Mouse (Mus musculus) naive thymus-derived CD4-positive, alpha-beta T cell, adult 2 months (primary cell): ENCODE measurements around the gene Zfp1.

Experiments
- DNase-seq: peaks from one replicate; pipeline ENCODE4 v3.0.0-alpha.2; 2011; ENCODE audit warnings: low read depth

Zfp1 gene

DNA sequence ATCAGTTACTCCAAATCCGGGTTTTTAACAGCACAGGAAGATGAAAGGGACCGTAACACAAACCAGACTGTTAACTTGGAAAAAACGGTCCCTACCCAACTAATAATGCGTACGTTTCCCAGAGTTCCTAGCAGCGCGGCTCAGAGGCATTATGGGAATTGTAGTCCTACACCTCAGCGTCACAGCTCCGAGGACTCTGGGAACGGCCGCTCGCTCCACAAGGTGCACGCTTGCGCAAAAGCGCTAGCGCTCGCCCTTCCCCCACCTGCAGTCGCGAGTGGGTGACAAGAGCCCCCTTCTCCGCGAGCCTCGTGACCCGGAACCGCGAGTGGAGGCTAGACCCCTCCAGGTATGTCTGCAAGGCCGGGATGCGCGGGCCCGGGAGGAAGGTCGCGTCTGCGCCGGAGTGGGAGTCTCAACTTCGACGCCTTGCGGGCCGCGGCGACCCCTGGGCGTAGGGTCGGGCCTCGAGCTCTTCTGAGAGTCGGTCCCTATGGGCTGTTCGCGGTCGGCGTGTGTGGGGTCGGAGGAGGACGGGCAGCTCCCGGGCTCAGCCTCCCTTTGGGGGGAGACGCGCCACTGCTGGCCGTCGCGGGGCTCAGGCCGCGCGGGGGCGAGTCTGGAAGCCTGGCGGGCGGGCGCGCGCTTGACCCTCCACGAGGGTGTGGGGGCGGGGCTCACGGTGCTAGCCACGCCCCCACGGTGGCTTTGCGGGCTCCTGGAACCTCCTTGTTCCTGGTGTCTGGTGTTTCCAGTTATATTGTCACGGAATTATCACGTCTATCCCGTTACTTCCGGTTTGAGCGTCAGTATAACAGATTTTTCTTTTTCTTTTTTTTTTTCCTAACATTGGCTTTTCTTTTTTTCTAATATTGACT lies at the start of gene Zfp1:
Gene Zfp1 (plus strand): TSS at position 138 of the 878 bp plus-strand sequence.
- DNase-seq, result peak; percentile 96

DNA sequence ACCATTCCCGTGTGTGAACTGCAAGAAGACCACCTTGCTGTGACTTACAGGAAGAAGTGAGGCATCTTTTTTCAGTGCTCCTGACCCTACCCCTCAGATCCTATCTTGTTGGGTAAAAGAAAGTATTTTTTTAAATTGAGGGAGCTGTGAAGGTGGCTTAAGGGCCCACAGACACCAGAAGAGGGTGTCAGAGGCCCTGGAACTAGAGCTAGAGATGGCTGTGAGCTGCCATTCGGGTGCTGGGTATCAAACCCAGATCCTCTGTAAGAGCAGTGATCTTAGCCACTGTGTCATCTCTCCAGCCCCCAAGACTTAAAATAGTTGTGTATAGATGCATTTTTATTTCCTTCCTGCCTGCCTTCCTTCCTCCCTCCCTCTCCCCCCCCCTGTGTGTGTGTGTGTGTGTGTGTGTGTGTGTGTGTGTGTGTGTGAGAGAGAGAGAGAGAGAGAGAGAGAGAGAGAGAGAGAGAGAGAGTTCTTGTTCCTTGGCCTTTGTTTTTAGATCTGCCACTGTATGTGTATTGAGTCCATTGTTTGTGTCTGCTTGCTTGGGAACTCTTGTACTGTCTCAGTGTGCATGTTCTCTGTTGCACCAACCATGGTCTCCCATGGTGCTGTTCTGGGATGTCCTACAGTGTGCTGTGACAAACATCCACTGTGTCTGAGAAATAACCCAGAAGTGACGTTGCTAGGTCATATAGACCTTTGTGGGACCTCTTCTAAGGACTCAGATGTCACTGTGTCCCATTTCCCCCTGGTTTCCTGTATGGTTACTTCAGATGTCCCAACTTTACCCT lies 49.0 kb upstream of the Zfp1 start:
- peak; percentile 74 for DNase-seq

DNA sequence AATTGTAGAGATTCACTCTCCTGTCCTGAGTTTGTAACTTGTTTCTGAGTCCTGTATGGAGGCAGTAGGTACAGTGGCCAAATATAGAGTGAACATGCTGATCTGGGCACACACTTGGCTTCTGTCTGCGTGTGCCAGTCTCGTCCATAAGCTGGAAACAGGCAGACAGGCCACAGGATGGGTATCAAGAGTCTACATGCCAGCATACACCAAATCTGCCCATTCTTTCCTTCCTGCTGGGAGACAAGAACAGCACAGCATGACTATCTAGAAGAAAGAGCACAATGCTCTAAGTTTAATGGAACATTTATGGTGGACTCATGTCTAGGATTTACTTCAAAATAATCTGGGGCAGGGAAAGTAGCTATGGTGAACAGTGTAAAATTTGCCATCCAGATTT lies 48.2 kb upstream of the Zfp1 start:
- DNase-seq, result peak; percentile 59

DNA sequence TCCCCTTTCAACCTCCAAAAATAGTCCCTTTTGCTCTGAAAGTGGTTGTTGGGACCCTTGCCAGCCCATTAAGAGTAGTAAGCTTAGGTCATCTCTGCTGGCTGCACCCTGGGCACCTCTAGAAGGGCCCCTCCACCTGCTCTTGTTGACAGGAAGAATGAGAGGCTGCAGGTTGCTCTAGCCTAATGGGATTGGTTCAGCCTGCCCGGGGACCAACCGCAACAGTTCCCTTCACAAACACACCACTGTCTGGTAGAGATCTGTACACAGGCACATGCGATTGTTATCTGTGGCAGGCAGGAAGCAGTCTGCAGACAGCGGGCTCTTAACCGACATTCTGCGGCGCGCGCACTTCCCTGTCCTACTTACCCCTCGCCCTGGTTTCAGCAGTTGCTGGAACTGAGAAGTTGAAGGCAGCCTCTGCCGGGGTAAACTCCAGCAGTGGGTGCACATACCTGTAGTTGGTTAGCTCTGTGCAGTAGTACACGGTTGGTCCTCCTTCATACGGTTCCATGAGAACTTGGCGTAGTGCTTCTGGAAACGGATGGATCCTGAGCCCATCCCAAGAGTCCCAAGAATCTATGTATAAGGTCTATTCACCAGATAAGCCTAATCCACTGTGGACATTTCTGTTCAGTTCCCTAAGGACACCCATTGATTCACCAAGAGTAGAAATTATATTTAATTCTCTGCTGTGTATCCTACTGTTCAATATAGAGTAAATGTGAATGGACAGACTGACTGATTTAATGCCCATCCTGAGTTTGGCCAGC lies 47.3 kb upstream of the Zfp1 start:
- peak; percentile 93 for DNase-seq

DNA sequence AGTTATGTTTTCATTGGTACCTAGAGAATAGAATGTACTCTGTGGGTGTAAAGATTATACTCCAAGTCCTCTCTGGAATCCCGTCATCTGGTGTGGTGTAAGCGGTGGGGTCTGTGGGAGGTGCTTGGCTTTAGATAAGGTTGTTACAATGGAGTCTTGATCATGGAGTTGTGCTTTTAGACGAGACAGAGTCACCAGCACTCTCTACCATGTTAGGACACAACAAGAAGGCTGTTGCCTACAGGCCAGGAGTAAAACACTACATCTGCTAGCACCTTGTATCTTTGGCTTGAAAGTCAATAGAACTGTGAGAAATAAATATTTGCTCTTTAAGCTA lies 46.7 kb upstream of the Zfp1 start:
- peak; percentile 52 for DNase-seq

DNA sequence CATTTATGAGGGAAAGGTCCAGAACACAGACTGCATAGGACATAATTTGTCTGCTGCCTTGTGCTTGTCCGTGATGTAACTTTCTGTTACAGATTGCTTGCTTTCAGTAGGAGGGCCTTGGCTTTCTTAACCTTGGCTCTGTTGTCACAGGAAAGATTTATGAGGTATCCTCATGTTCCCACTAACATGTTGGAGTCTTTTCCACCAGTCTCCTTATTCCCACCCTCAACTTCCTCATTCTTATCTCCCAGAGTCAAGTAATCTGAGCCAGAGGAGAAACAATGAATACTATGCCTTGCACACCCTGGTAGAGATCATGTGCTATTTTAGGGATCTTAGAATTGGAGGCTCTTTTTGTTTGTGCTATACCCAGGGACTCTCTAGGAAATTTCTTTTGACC lies 45.9 kb upstream of the Zfp1 start:
- DNase-seq, result peak; percentile 30

DNA sequence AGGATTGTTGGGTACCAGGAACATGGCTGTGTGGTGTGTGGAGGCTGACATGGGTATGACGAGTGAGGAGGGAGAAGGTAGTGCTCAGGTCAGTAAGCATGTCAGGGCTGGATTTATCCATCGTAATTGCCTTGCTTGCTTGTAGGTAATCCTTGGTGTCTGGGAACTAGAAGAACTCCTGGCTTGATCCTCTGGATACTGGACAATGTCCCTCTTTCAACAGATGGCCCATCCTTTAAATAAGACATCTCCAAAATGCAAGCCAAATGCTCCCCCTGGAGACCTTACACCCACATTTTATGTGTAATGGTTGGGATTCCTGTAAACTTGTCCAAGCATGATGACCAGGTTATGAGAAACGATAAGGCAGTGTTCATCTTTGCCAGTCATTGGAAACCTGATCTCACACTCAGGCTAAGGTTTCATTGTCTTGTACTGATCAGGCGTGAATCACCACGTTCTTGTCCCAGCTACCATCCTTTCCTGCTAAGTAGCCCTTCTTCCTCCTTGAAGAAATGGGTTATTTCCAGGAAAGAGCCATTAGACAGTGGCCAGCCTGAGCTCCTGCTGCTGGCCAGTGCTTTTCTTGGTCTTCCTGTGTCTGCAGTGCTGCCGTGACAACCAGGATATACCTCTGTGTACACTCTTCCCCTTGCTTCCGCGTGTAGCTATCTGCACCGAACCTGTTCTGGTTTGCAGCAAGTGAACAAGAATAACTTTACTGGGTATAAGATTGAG lies 43.3 kb upstream of the Zfp1 start:
- peak; percentile 60 for DNase-seq

DNA sequence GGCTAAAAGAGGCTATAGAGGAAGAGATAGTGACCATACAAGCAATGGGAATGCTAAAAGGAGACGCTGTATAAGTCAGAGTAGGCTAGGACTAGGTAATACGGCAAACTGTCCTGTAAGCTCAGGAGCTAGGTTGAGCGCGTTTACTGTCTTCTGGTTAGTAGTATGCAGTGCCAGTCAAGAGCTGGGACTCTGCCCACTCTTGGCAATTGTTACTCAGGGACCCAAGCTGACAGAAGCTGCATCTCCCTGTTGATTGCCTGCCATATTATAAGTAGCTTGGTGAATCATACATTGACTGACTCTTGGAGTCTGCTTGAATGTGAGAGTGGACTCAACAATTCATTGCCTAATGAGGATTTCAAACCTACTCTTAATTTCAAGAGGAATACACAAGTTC lies 41.2 kb upstream of the Zfp1 start:
- no peak for DNase-seq

DNA sequence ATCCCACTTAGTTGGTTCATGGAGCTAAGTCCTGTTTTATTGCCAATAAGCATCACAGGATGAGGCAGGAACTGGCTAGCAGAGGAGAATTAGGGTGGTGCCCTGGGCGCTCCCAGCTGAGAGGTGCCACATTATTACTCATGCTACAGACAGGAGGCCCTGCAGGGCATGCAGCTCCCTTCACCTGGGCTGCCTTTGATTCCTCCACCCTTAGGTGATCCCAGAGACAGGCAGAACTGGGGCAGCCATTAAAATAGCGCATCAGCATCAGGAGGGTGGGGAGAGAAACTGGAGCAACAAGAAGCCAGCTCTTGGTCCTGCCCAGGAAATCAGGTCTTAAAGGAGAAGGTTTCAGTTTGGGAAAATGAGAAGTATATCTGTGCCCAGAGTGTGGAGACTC lies 38.2 kb upstream of the Zfp1 start:
- no peak for DNase-seq

DNA sequence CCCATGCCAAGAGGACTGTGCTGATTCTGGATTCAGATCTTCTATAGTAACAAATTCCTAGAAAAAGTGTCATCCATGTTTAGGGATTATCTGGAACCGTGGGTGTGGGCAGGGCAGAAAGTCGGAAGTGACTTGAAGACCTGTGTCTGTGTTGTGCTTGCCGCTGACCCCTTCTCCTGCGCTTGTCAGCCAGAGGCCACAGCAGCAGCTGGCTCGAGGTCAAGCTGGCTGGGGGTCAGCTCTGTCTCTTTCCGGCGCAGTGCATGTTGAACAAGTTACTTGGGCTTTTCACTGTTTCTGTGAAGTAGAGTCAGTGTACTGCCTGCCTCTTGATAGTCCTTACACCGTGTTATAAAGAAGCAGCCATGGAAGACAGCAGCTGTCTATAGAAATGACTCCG lies 36.2 kb upstream of the Zfp1 start:
- DNase-seq, result no peak

DNA sequence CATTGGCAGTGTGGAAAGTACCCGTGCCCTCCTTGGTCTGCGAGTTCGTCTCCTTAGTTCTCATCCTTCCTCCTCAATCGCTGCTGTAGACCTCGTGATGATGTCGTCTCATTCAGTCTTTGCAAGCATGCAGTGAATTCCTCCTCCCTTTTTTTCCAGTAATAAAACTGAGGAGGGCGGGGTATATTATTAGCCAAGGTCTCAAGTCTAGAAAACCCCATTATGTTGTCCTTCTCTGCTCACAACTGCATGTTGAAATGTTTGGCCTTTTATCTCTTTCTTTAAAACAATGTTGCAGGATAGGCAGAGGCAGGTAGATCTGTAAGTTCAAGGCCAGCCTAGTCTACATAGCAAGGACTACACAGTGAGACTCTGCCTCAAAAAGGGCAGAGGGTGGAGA lies 35.8 kb upstream of the Zfp1 start:
- DNase-seq, result no peak

DNA sequence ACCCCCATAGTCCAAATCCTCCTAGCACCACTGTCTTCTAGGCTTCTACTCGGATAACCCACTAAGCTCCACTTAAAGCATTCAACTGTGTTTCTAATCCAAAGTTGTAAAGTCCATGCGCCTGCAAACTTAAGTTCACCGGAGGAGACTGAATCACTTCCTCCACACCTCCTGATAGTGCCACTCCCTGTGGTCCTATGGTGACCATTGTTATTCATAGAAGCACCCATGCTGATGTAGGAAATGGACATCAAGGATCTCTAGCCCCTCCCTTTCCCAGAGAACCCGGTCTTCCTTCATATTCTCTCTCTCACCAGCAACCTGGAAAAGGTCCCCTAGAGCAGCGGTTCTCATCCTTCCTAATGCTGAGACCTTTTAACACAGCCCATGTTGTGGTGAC lies 30.0 kb upstream of the Zfp1 start:
- DNase-seq, result no peak

DNA sequence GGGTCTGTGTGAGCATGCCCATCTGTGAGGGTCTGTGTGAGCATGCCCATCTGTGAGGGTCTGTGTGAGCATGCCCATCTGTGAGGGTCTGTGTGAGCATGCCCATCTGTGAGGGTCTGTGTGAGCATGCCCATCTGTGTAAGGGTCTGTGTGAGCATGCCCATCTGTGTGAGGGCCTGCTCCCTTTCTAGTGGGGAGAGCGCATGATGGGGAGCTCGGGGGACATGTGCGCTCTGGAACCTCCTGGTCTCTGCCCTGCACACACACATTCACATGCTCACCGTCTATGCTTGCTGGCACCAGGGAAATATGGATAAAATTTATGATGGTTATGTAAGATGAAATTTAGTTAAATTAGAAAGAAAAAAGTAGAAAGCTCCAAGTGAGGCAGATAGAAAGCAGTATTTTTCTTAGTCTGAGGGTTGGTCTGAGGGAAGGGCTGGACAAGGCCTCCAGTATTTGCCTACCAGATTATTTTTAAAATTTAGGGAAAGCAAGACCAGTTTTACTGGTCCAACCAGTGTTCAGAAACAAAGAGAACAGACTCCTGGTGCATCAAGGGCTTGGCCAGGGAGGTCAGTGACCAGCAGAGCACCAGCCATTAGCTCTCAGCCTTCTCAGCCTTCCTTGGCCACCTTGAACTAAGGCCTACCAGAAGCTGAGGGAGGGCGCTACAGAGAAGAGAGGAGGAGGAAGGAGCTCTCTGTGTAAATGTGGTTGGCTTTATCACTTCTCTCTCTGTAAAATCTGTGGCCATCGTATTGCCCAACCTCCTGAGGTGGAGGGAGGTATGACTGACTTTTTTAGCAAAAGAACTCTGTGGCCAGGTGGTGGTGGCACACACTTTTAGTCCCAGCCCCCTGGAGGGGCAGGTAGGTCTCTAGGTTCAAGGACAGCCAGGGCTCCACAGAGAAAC lies 28.2 kb upstream of the Zfp1 start:
- DNase-seq, result no peak

DNA sequence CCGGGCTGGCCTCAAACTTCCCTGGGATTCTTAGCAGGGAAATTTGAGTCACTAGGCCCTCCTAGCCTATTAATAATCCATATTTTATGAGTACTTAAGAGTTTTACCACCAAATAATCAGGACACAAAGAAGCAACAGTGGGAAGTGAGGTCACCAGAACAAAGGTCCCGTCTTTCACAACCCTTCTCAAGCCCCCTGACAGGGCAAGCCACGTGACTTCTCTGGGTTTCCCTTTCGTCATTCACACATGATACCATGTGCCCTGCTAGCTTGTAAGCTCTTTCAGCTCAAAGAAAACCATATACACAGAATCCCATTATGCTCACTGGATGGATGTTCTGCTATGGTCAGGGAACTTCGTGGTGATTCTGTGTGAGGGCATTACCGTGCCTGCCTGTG lies 25.4 kb upstream of the Zfp1 start:
- no peak for DNase-seq

DNA sequence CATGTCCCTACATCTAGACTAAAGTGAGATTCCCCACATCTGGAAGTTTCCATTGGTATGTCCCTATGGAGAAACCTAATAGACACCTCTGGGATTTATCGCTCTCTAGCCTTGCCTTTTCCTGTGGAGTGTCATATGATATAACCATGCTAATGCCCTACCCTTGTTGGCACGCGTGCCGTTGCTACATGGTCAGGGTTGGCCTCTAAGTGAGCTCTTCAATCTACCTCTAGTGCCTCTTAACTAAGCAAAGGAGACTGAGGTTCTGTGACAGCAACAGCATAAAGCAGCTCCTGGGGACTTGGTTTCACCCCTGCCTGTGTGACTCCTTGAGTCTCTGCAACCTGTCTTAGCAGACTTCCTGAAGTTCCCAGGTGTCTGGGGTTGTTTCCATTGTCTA lies 24.9 kb upstream of the Zfp1 start:
- no peak for DNase-seq

DNA sequence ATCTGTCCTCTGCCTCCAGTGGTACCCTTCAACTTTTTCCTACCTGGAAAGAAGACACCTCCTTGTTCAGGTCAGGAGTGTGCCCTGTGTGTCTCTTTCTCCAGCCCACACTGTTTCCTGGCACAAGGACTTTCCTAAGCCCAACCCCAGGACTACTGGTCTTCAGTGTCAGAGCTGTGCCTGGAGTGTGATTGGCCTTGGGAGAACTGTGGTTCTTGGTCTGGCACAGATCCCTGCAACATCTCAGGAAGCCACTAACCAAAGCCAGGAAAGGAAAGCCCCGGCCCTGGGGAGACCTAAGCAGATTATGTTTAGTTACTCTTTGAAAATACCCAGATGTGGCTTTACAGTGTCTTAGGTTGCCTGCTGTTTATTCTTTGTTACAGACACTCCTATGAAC lies 23.3 kb upstream of the Zfp1 start:
- no peak for DNase-seq

DNA sequence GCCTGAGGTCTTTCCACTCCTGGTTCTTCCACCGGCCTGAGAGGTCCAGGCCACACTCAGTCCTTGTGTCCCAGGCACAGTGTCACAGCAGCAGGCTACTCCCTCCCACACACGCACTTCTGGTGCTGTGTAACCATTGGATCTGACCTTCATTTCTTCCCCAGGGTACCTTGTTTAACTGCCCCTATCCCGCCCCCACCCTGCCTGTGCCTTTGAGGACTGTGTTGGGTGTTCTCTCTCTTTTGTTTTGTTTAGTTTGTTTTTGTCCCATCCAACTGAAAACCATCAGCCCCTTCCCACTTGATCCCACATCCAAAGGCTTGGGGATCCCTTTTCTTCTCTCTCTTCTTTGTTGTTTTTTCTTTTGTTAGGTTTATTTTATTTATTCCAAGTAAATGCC lies 21.1 kb upstream of the Zfp1 start:
- DNase-seq, result no peak

DNA sequence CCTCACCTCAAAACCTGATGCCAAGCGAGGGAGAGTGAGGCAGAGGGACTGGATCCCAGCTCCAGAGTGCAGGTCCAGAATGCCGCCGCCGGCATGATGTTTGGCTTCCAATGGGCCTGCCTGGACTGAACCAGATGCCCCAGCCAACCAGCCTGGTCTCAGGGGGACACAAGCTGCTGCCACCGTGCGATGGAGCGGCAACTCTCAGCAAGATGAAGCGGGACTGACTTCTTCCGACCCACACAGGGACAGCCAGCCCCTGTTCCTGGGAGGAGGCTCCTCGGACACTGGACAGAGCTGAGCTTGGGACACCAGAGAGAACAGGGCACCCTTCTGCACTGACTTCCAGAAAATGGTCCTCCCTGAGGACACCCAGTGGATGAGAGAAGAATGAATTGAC lies 20.6 kb upstream of the Zfp1 start:
- DNase-seq, result no peak

DNA sequence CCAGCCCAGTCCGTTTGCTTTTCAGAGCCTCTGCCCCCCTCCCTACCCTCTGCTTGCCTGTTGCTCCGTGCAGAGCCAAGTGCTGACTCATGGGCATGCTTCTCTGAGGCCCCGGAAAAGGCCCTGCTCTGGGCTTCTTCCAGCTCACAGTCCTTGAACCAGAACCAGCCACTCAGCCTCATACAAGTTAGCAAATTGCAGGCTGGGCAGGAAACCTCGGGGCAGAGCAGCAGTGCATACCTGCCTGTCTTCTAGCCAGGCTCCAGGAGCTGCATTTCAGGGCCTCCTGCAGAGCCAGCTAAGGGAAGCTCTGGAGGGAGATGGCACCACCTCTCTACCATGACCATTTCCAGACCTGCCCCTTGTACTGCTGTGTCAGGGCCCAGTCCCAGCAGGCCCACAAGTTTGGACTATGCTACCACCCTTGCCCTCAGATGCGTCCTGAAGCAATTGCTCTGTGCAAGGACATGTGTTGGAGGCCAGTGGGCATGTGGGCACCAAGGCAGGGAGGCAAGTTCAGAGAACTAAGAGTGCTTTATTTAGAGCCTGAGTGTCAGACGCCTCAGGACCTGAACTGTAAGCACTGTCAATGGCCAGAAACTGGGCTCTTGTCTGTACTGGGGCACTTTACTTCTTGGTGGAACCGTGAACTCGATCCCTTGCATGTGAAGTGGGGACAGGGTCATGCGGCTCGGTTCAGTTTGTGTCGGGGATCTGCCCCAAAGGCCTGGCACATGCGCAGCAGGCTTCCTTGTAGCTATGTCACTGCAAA lies 18.9 kb upstream of the Zfp1 start:
- peak; percentile 51 for DNase-seq

DNA sequence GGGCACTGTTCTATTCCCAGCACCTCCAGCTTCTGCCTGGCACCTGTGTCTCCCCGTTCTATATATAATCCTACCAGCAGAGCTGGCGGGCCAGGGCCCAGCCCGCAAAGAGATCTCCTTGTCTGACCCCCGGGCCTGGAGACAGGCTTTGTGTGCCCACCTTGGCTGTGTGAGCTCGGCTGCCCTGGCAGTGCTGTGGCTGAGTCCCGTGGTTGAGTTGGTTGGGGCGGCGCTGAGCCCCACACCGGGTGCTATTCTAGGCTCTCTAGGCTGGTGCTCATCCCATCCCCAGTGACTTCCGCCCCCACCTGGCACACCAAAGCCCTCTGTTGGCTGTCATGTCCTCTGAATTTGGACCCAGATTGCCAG lies 18.4 kb upstream of the Zfp1 start:
- DNase-seq, result peak; percentile 60
